Mouse (Mus musculus) spleen, adult 2 months (tissue): ENCODE results near the gene Cd68.

ENCODE experiments used
- CTCF ChIP-seq: fragments of 200-500 bp; IDR thresholded peaks from 2 replicates; pipeline ENCODE4 v1.5.1; 2011; ENCODE audit warnings: mild to moderate bottlenecking, inconsistent platforms; ENCODE audit not compliant: insufficient read depth, insufficient read length, insufficient replicate concordance; ENCODE audit errors: extremely low read depth
- POLR2A ChIP-seq: fragments of 200-500 bp; IDR thresholded peaks from 2 replicates; pipeline ENCODE4 v1.6.1; 2011; ENCODE audit warnings: low read depth, low read length, inconsistent platforms

DNA sequence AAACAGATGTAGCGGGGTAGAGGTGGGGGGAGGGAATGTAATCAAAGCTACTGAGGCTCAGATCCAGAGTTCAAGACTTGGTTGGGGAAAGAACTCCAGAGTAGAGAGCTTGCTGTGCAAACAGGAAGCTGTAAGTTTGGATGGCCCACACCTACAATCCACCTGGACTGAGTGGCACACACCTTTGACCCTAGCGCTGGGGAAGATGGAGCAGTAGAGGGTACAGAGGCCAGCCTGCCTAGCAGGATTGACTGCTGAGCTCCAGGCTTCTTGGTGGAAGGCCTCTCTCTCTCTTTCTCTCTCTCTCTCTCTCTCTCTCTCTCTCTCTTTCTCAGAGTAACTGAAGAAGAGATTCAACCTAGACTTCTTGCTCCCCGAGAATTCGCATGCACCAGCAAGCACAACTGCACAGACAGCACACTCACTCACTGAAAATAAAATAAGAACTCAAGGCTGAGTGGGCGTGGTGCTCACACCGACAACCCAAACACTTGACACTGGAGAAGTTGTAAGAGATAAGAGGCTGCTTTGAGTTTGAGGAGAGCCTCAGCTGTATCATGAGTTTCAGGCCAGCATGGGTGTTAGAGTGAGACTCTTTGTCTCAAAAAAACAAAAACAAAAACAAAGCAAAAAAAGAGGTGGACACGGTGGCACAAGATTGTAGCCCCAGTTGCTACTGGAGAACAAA, 45.4 kb downstream of the Cd68 start:
- TF ChIP-seq CTCF (no peak), POLR2A (no peak)
